Mouse (Mus musculus) mouse trophoblast stem cell (cell line): ENCODE data around the gene Vkorc1.

Experiments
- in situ Hi-C, 2 experiments: fragments of 300-500 bp; cut with MseI, MboI; formaldehyde crosslinking; loops; 2 replicates in 1 of 2; 3 replicates in 1 of 2; pipeline ENCODE4 v1.15.1; 2025

The Vkorc1 gene

DNA sequence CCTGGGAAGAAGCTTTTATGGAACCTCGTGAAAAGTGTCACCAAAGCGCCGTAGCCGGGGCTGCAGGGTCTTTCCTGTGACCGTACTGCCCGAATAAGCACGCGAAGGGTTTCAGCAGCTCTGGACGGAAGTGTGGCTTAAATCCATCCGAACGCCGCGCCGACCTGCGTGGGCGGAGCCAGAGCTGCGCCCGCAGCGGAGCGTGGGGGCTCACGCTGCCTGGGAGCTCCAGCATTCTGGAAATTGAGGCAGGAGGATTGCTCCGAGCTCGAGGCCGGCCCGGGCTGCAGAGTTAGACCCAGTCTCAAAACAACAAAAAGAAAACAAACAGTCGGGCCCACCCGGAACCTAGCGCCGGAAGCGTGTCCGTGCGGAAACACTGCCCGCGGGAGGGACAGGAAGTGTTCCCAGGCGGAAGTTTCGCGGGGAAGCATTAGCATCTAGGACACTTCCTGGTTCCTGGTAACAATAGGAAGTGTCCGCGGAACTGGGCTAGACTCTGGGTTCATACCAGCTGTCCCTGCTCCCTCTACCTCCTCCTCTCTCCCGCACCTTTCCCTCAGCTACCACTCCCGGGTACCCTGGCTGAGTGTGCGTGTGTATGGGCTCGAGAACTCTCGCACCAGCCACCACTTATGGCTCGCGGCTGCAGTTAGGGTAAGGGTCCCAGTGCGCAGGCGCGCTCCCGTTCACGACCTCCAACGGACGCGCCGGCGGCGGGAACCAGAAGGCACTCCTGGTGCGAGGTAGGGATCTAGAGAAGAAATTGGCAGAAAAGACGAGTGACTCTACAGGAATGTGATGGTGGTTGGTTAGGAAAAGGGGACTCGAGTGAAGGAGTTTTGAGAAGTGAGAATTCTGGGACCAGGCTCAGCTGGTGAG lies 18.7 kb downstream of the Vkorc1 start, which contains the start of gene Zfp668:
Gene Zfp668, minus strand, starts transcription at position 362 of the 882 bp plus-strand sequence.
- in situ Hi-C loops = no loop called here

DNA sequence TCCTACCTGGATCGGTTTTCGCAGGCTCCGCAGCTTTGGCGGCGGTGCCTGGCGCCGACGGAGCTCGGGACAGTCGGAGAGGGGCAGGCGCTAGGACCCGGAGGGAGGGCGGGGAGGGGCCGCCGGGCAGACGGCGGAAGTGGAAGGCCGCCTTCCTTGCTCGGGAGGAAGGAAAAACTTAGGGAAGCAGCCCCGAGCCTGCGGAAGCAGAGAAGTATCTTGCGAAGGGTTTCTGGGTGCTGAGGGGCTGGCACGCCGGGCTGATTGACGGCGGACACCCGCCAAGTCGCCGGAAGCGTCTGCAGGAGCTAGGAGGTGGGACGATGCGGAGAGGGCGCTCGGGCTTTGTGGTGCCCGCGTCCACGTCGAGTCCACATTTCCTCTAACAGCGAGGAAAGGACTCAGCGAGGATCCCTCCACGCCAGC lies 19.4 kb downstream of the Vkorc1 start, which contains the start of gene Zfp646:
Gene Zfp646, plus strand, starts transcription at position 181 of the 426 bp plus-strand sequence.
- in situ Hi-C loops = no loop called here

DNA sequence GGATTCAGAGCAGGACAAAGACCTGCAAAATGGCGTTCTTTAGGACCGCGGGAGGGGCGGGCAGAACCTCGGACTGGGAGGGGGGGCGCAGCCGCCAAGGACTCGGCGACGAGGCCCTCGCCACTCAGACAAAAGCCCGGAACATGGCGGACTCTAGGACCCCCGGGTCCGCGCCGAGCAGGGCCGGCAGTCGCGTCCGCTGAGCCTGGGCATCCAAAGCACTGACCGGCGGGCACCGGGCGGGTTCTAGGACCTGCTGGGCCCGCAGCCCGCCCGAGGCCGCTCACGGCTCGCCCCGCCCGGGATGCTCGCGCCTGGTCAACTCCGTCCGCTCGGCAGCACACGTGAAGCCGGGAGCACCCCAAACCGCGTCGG lies 19.8 kb downstream of the Vkorc1 start:
- in situ Hi-C loops = no loop called here

DNA sequence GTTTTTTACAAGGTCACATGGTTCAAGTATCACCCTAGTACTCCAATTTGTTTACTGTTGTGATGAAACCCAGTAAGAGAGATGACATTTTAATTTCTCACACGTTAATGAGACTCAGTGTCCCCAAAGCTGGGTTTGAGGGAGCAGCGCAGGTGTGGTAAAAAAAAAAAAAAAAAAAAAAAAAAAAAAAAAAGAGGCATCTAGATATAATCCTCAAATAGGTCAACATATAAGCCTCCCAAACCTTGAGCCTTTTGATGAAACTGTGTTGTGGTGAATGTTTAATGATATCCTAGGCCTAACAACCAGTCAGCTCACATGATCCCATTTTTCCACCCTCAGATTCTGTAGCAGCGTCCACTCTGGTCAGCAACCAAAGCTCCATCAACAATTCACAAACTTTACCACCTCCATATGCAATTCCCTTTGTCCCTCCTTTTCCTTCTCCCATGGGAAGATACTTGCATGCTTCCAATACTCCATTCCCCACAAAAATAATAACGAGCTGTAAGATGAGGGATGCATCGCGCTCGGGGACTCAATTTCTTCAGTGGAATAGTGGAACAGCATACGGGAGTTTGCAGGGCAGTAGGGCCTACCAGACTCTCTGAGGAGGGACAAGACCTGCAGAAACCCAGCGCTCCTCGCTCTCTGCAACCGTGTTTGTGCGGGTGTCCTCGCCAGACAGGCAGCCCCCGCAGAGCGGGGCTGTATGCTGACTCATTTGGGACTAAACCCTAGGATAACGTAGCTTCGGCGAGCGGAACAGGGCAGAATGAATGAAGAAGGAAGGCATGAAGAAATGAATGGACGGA lies 20.4 kb downstream of the Vkorc1 start:
- in situ Hi-C loops = no loop called here

DNA sequence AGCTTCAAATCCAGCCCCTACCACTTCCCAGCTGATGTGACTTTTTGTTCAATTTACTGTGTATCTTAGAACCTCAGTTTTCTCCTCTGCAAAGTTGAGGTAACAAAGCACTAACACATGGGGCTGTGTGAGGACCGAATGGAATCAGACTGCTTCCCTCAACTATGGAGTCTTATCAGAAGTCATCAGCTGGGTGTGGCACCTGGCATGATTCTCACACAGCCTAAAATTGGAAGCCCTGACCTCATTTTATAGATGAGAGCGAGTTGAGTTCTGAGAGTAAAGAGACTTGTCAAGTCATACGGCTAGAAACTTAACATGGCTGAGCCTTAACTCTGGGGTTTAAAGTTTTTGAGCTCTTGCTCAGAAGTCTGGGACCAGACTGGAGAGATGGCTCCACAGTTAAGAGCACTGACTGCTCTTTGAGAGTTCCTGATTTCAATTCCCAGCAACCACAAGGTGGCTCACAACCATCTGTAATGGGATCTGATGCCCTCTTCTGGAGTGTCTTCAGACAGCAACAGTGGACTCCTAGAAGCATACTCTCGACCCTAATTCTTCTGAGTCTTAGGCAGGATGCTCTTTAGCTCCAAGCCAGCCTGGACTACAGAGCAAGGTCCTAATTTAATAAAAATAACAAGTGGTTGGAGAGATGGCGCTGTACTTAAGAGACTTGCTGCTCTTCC lies 25.1 kb downstream of the Vkorc1 start:
- in situ Hi-C loops = no loop called here

DNA sequence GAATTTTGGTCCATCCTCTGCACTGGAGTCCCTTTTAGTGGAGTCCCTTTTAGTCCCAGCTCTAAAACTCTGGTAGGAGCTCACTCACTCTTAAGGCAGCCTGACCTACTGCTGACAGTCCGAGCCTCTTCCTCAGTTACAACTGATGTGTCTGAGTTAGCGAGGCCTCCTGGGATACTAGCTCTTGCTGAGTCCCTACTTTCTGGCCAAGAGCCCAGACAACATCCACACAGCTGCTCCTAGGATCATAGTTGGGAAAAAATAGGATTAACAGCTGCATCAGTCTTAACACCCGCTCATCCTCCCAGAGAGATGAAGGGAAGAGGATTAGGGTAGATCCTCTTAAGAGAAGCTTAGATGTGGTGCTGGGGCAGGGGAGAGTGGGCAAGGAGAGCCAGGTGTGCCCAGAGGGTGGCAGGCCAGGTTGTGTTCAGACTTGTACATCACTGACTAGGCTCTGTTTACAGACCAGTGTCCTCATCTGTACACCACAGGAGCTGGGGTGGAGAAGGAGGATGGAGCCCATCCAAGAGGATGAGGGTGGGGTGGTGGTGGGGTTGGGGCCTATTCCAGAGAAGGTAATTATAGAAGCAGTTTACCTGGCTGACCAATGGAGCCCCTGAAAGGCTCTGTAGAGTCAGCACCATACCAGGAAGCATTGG lies 26.1 kb downstream of the Vkorc1 start:
- in situ Hi-C loops = no loop called here

DNA sequence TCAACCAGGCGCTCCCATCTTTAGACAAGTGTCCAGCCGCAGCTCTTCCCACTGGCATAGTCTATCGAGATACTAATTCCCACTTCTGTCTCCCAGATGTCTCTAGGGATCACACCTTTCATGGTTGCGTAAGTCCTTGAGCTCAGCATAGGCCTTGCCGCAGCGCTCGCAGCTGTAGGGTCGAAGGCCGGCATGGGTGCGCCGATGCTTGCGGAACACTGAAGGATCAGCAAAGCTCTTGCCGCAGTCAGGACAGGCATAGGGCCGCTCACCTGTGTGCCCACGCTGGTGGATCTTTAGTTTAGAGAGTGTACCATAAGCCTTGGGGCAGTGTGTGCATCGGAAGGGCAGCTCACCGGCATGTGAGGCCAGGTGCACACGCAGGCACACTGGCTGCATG lies 27.8 kb downstream of the Vkorc1 start:
- in situ Hi-C loops = no loop called here

DNA sequence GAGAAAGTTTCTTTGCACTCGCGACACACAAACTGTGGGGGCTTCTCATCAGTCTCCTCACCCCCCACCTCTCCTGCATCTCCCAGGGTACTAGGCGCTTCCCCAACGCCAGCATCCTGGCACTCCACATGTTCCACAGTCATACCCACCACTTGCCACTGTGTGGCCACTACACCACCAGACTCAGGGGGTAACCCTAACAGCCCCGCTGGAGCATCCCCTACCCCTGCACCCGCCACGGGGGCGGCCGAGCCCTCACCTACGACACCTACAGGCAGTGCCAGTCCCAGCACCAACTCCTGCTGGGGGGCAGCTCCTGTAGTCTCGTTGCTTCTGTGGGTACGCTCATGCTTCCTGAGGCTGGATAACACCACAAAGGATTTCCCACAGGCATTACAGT lies 29.0 kb downstream of the Vkorc1 start:
- in situ Hi-C loops = no loop called here

DNA sequence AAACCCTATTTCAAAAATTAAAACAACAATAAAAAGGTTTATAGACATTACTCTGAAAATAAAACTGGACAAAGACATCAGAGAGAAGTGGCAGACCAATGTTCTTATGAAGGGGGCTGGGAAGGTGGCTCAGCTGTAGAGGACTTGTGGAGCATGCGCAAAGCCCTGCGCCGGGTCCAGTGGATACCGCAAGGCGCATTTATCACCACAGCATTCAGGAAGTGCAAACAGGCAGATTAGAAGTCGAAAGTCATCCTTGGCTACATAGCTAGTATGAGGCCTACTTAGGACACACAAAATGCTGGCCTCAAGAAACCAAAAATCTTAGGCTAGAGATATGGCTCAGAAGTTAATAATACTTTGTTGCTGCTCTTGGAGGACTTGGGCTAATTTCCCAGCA lies 37.2 kb downstream of the Vkorc1 start:
- in situ Hi-C loops = no loop called here

DNA sequence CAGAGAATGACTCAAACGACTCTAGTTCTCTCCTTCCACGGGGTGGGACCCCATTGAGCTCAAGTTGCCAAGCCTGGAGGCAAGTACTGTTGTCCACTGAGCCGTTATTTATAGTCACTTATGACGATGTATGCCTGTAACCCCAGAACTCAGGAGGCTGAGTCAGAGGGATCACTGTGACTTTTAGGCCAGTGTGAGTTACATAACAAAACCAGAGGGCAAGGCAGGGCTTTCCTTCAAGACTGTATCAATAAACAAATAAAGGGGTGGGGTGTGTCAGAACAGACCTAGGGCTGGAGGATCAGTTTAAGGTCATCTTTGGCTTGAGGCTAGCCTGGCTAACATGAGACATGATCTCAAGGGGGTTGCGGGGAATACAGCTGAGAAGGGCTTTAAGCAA lies 44.5 kb downstream of the Vkorc1 start:
- in situ Hi-C loops = no loop called here

DNA sequence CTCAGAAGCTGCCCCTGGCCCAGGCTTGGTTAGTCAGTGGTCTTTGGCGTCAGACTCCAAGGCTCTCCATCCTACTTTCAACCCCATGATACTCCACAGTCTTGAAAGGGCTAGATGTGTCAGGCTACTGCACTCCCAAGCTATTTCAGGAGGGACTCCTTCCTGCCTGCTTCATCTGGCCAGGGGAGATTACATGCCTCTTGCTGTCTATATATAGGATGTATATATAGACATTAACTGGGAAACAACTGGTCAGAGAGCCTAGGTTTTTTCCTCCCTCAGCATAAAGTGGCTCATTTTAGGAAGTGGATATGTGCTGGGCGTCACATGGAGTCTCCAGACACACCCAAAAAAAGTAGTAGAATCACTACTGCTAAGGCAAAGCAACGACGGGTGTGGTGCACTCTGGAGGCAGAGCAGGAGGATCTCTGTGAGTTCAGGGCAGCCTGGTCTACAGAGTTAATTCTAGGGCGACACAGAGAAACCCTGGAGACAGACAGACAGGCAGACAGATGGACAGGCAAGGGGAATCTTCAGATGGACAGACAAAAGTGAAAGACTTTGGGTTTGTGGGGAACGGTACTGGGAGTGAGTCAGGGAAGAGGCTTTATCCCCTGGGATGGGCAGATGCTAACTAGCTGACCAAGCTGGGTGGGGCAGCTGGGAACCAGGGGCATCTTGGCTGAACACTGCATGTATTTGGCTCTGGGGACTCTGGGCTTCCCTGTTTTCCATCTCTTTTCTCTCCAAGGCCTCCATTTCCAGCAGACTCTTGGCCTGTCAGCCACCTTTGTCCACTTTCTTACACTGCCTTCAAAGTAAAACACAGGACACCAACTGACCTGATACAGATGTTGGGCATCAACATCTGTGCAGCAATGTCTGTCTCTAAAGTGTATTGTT lies 45.2 kb downstream of the Vkorc1 start:
- in situ Hi-C loops = no loop called here
